Mouse (Mus musculus): ENCODE measurements around the gene Cnot2. TPM values are rescaled to one million over a fixed set of nuclear protein-coding genes. Genes with fewer than 3 reads are reported as not detected.

The Cnot2 gene
- total and polyA plus RNA-seq, 3 experiments, result 12.3 to 76.5 (median 63.6) TPM

DNA sequence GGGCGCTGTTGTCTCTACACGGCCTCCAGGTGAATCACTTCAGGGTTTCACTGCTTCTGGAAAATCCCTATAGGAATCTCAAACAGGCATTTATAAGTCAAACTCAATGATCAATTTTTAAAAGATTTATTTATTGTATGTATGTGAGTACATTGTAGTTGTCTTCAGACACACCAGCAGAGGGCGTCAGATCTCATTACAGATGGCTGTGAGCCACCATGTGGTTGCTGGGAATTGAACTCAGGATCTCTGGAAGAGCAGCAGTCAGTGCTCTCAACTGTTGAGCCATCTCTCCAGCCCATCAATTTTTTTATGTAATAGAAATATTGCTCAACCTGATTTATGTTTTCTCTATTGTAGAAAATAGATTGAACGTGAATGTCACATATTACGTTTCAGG lies 100.3 kb downstream of the Cnot2 start:
- no peak for DNase-seq

GRCm38 (mm10) chr10:116476559-116476958 lies 104.8 kb downstream of the Cnot2 start:
- DNase-seq, result no peak

DNA sequence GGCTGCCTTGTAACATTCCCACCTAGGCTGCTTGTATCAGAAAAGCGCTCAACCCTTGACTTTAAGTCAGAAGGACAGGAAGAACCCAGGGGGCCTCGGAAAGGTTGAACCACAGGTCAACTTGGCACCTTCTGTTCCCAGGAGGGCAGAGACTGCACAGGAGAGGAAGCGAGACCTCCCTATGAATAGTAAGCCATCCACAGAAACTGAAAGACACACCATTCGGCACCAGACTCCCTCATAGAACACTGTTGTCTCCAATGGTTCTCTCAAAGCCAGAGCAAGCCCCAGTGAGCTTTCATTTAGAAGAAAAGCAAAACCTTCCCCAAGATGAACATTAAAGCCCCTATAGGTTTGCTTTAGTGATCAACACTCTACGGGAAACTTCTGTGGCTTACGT lies 105.6 kb downstream of the Cnot2 start:
- no peak for DNase-seq

- peak; percentile 64 for DNase-seq
Observed at GRCm38 (mm10) chr10:116473759-116474549, 107.4 kb downstream of the Cnot2 start, which contains the start of gene Kcnmb4. Kcnmb4 (minus strand) TSS chr10:116473878.

DNA sequence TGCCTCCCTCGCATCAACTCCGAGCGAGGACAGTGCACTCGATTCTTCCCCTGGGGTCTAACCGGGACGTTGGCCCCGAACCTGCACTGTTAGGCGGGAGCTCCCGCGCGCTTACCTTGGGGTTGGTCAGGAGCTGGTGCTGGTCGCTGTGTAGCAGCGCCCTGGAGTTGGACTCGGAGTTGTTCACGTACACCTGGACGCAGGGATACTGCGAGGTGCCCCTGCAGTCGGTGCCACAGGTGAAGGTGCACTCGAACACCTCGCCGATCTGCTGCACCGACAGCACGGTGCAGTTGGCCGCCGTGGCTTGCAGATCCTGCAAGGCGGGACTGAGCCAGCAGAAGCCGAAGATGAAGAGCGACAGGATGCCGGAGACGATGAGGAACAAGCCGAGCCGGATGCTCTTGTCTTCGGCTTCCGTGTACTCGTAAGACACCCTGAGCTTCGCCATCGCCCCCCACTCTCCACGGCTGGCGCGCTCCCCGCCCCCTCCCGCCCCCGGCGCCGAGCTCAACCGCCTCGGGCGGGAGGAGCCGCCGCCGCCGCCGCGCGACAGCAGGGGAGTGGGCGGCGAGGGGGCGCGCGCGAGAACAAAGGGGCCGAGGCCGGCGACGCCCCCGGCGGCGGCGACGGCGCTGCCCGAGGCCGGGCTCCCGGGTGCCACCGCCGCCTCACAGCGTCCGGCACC lies 108.1 kb downstream of the Cnot2 start:
- peak; percentile 22 for DNase-seq

- DNase-seq, result no peak
Observed at GRCm38 (mm10) chr10:116472579-116472978, 108.7 kb downstream of the Cnot2 start.

- DNase-seq, result no peak
Observed at GRCm38 (mm10) chr10:116470306-116470925, 110.9 kb downstream of the Cnot2 start.

DNA sequence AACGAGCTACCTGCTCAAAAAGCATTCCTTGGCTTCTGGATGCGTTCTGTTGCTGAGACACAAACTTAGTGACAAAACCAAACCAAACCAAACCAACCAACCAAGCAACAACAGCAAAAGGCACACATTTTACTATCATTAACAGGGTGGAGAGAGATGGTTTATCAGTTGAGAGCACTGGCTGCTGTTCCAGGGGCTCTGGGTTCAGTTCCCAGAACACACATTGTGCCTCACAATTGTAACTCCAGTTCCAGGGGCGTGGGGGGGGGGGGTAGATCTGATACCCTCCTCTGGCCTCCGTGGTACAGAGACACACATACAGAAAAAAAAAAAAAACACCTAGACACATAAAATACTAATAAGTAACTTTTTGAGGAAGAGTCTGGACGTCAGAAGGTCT lies 113.2 kb downstream of the Cnot2 start:
- DNase-seq, result no peak

GRCm38 (mm10) chr10:116463753-116464345 lies 117.5 kb downstream of the Cnot2 start:
- no peak for DNase-seq

- no peak for DNase-seq
Observed at GRCm38 (mm10) chr10:116461443-116461842, 119.9 kb downstream of the Cnot2 start.

DNA sequence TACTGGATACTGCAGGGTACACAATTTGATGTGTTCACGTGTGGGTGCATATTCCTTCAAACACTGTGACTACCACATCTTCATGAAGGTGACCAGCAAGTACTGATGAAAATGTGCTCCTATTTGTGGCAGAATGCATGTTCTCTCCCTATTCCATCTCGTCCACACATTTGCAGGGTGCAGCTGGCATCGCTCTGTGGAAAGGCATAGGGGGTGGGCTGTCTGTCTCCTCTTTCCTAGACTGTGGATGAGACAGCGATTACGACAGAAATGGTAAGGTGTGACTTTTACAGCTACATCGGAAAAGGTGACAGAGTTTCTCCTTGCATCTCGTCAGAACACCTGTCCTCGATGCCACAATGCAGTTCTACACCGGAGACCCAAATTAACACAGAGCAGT lies 122.5 kb downstream of the Cnot2 start:
- no peak for DNase-seq

GRCm38 (mm10) chr10:116452771-116453170 lies 128.5 kb downstream of the Cnot2 start:
- no peak for DNase-seq

GRCm38 (mm10) chr10:116450621-116451020 lies 130.7 kb downstream of the Cnot2 start:
- peak; percentile 56 for DNase-seq

GRCm38 (mm10) chr10:116448166-116448565 lies 133.1 kb downstream of the Cnot2 start:
- no peak for DNase-seq

- DNase-seq, result no peak
Observed at GRCm38 (mm10) chr10:116447176-116447575, 134.1 kb downstream of the Cnot2 start.

DNA sequence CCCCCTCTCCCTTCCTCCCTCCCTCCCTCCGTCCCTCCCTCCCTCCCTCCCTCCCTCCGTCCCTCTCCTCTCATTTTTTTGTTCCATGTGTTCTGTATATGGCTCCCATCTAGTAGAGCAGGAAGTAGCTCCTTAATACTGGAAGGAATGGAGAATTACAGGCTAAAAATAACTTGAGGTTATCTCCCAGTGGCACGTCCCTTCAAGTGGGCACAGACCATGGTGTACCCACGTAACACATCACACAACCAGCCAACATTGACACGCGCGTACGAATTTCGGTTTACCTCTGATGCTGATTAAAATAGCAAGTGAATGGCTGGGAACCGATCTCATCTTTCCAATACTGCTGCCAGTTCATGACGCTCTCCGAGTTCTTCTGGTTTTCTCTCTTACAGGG lies 135.3 kb downstream of the Cnot2 start:
- no peak for DNase-seq

DNA sequence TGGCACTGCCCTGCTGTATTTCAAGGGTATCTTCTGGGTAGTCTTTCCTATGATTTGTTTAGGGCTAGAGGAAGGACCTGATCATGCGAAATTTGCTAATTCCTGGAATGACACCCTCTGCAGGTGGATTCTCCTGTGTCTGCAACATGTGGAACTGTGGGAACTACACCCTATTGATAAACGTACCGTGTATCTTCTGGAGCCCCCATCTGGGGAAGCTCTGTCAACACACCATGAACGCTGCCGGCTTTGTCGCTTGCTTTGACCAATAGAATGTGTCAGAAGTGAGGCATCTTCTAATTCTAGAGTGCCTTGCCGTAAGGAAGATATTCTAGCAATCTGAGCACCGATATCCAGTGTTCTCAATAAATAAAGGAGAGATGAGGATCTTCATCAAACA lies 136.5 kb downstream of the Cnot2 start:
- DNase-seq, result no peak

GRCm38 (mm10) chr10:116444371-116444770 lies 136.9 kb downstream of the Cnot2 start:
- DNase-seq, result no peak

GRCm38 (mm10) chr10:116440946-116441345 lies 140.4 kb downstream of the Cnot2 start:
- no peak for DNase-seq

DNA sequence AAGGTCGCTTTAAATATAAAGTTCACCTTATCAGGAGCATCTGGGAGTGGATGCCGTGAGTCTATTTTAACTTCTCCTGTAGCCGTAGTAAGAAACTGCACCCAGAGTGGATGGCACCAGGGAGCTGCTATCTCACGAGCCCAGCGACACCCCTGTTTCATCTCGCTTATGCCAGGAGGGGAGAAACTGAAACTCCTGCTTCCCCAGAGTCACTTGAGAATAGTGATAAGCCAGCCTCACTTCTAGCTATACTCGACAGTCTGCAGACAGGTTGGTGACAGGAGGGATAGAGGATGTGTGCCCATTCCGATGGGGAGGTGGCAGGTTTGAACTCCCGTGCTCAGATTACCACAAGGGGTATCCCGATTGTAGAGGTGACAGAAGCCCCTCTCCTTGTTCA lies 141.2 kb downstream of the Cnot2 start:
- no peak for DNase-seq

GRCm38 (mm10) chr10:116435455-116435854 lies 145.9 kb downstream of the Cnot2 start:
- no peak for DNase-seq
